Mouse (Mus musculus) spleen, adult 12 weeks (tissue): ENCODE results near the gene Oas1h.
"Not testable (repeated sequence)": the region's sequence is repeated elsewhere in the genome, so short reads cannot be mapped to it uniquely, and the experiment has no call there.

ENCODE experiments used
- DNase-seq: peaks from one replicate; pipeline ENCODE4 v3.0.0; 2022; ENCODE audit warnings: low spot score

Gene Oas1h

GRCm38 (mm10) chr5:120861121-120861520 is at the start of gene Oas1h:
TSS of gene Oas1h (plus strand) at chr5:120861421.
- DNase-seq = no peak

- DNase-seq = peak; percentile 79
Observed at GRCm38 (mm10) chr5:120811951-120812819, 49.0 kb upstream of the Oas1h start, which contains the start of gene Oas1c. TSS of gene Oas1c (minus strand) at chr5:120812514.

- DNase-seq = no peak
Observed at GRCm38 (mm10) chr5:120813023-120813422, 48.2 kb upstream of the Oas1h start.

GRCm38 (mm10) chr5:120815949-120816348 is 45.3 kb upstream of the Oas1h start:
- DNase-seq = peak; percentile 44

GRCm38 (mm10) chr5:120818999-120819398 is 42.2 kb upstream of the Oas1h start:
- DNase-seq = no peak

GRCm38 (mm10) chr5:120831031-120831430 is 30.2 kb upstream of the Oas1h start:
- DNase-seq = no peak

GRCm38 (mm10) chr5:120833335-120834280 is 27.6 kb upstream of the Oas1h start:
- no peak for DNase-seq

- DNase-seq = peak; percentile 47
Observed at GRCm38 (mm10) chr5:120836731-120837585, 24.3 kb upstream of the Oas1h start.

- DNase-seq = no peak
Observed at GRCm38 (mm10) chr5:120844713-120845112, 16.5 kb upstream of the Oas1h start.

- DNase-seq = no peak
Observed at GRCm38 (mm10) chr5:120847067-120847466, 14.2 kb upstream of the Oas1h start, which contains the start of gene Oas1f. TSS of gene Oas1f (plus strand) at chr5:120847367.

- no peak for DNase-seq
Observed at GRCm38 (mm10) chr5:120849601-120850136, 11.6 kb upstream of the Oas1h start.

GRCm38 (mm10) chr5:120859241-120859640 is 2.0 kb upstream of the Oas1h start:
- no peak for DNase-seq

- no peak for DNase-seq
Observed at GRCm38 (mm10) chr5:120865336-120865860, 4.2 kb downstream of the Oas1h start.

GRCm38 (mm10) chr5:120869436-120870015 is 8.3 kb downstream of the Oas1h start:
- DNase-seq = no peak

- no peak for DNase-seq
Observed at GRCm38 (mm10) chr5:120870081-120870480, 8.9 kb downstream of the Oas1h start.

- DNase-seq = no peak
Observed at GRCm38 (mm10) chr5:120870782-120871181, 9.6 kb downstream of the Oas1h start.

GRCm38 (mm10) chr5:120871469-120871868 is 10.2 kb downstream of the Oas1h start:
- DNase-seq = no peak

- not testable (repeated sequence) for DNase-seq
Observed at GRCm38 (mm10) chr5:120876839-120877238, 15.6 kb downstream of the Oas1h start.

- DNase-seq = not testable (repeated sequence)
Observed at GRCm38 (mm10) chr5:120877407-120877806, 16.2 kb downstream of the Oas1h start.

- DNase-seq = not testable (repeated sequence)
Observed at GRCm38 (mm10) chr5:120878803-120879202, 17.6 kb downstream of the Oas1h start.
